ENCODE assay signal across 17 mouse cellular contexts in genomic region chr6:44850829-44851228, GRCm38 (mm10).
A peak's percentile ranks its signal among the peaks of the same experiment; 100 is the strongest.
DNase-seq lines count a peak whose midpoint lies in the region; ATAC-seq and TF ChIP-seq lines count a peak whose summit lies in the region.
"Had no signal": no experiment of that assay in that cellular context is flagged by ENCODE, and none has a peak within 500 bp of the region (broad histone marks: within the 10 kb centered on the region; RNA-seq: fewer than 3 reads in every experiment).

No protein-coding gene starts in this region.

- TF ChIP-seq POLR2A in limb, embryonic 14.5 days (IDR thresholded peaks at IDR 0.05; ENCODE audit: borderline replicate concordance, extremely low read depth, insufficient read depth, insufficient read length), result no peak

- H3K4me2 ChIP-seq in forebrain, embryonic 14.5 days (ENCODE audit: low read length), result no peak overlapping the region
- no peak overlapping the region for H3K4me2 ChIP-seq in forebrain, embryonic 11.5 days (ENCODE audit: low read depth, low read length, severe bottlenecking)
- no peak overlapping the region for H3K4me2 ChIP-seq in limb, embryonic 14.5 days (replicated peaks; ENCODE audit: low read depth, low read length, severe bottlenecking)
- no peak overlapping the region for H3K4me2 ChIP-seq in midbrain, embryonic 16.5 days (ENCODE audit: low read length)
- H3K4me2 ChIP-seq: heart, embryonic 11.5 days; kidney, embryonic 15.5 days; limb, embryonic 15.5 days had no signal

- no peaks in the 10 kb centered on the region for H3K36me3 ChIP-seq in forebrain, embryonic 14.5 days (ENCODE audit: control insufficient read depth, insufficient read depth, low read length)
- no peaks in the 10 kb centered on the region for H3K36me3 ChIP-seq in forebrain, embryonic 11.5 days (ENCODE audit: control insufficient read depth, insufficient read depth, low read length)
- H3K36me3 ChIP-seq in limb, embryonic 14.5 days (ENCODE audit: control insufficient read depth, insufficient read depth, low read length), result no peaks in the 10 kb centered on the region
- H3K36me3 ChIP-seq in limb, embryonic 10.5 days, result no peaks in the 10 kb centered on the region
- no peaks in the 10 kb centered on the region for H3K36me3 ChIP-seq in midbrain, embryonic 16.5 days (ENCODE audit: control insufficient read depth, insufficient read depth, low read length)
- no peaks in the 10 kb centered on the region for H3K36me3 ChIP-seq in midbrain, embryonic 10.5 days
- H3K36me3 ChIP-seq: kidney, embryonic 15.5 days; limb, embryonic 15.5 days had no signal

- WGBS in forebrain, embryonic 14.5 days, result 89% methylated on average over 4 of the region's 4 CpGs
- WGBS in forebrain, embryonic 11.5 days, result 85% methylated on average over 4 of the region's 4 CpGs
- WGBS in limb, embryonic 14.5 days, result 70% methylated on average over 4 of the region's 4 CpGs
- 90% methylated on average over 4 of the region's 4 CpGs for WGBS in limb, embryonic 10.5 days
- 54% methylated on average over 4 of the region's 4 CpGs for WGBS in midbrain, embryonic 16.5 days
- 97% methylated on average over 4 of the region's 4 CpGs for WGBS in midbrain, embryonic 10.5 days

- H3K9ac ChIP-seq in forebrain, embryonic 14.5 days (ENCODE audit: low read length), result no peak overlapping the region
- no peak overlapping the region for H3K9ac ChIP-seq in forebrain, embryonic 11.5 days (ENCODE audit: low read length)
- H3K9ac ChIP-seq in limb, embryonic 14.5 days (ENCODE audit: low read depth, low read length, severe bottlenecking), result no peak overlapping the region
- no peak overlapping the region for H3K9ac ChIP-seq in midbrain, embryonic 16.5 days (ENCODE audit: low read depth, low read length)
- H3K9ac ChIP-seq: kidney, embryonic 15.5 days; limb, embryonic 15.5 days; liver, embryonic 14.5 days had no signal

- no peaks in the 10 kb centered on the region for H3K27me3 ChIP-seq in forebrain, embryonic 14.5 days (replicated peaks; ENCODE audit: control insufficient read depth, insufficient read depth, low read length)
- no peaks in the 10 kb centered on the region for H3K27me3 ChIP-seq in forebrain, embryonic 11.5 days (ENCODE audit: control insufficient read depth, insufficient read depth, low read length)
- H3K27me3 ChIP-seq in limb, embryonic 14.5 days (ENCODE audit: control insufficient read depth, insufficient read depth, low read length), result no peaks in the 10 kb centered on the region
- H3K27me3 ChIP-seq in limb, embryonic 10.5 days (ENCODE audit: low read depth, poor library complexity, severe bottlenecking), result no peaks in the 10 kb centered on the region
- no peaks in the 10 kb centered on the region for H3K27me3 ChIP-seq in midbrain, embryonic 16.5 days (ENCODE audit: control insufficient read depth, insufficient read depth, low read depth, low read length)
- H3K27me3 ChIP-seq in midbrain, embryonic 10.5 days (ENCODE audit: low read depth, poor library complexity, severe bottlenecking), result no peaks in the 10 kb centered on the region
- H3K27me3 ChIP-seq: kidney, embryonic 15.5 days; limb, embryonic 15.5 days had no signal

- no peak for ATAC-seq in forebrain, embryonic 14.5 days
- ATAC-seq in forebrain, embryonic 11.5 days (replicated peaks; ENCODE audit: low FRiP score), result no peak
- ATAC-seq in limb, embryonic 14.5 days (ENCODE audit: low FRiP score, low read depth), result no peak
- peak; percentile 62 for ATAC-seq in midbrain, embryonic 16.5 days

- no peaks in the 10 kb centered on the region for H3K9me3 ChIP-seq in forebrain, embryonic 14.5 days (replicated peaks; ENCODE audit: control insufficient read depth, low read length)
- no peaks in the 10 kb centered on the region for H3K9me3 ChIP-seq in forebrain, embryonic 11.5 days (ENCODE audit: control insufficient read depth, low read length)
- no peaks in the 10 kb centered on the region for H3K9me3 ChIP-seq in limb, embryonic 14.5 days (ENCODE audit: control insufficient read depth, low read length)
- no peaks in the 10 kb centered on the region for H3K9me3 ChIP-seq in limb, embryonic 10.5 days (replicated peaks)
- no peaks in the 10 kb centered on the region for H3K9me3 ChIP-seq in midbrain, embryonic 16.5 days (replicated peaks; ENCODE audit: control insufficient read depth, low read length, poor library complexity, severe bottlenecking)
- no peaks in the 10 kb centered on the region for H3K9me3 ChIP-seq in midbrain, embryonic 10.5 days (replicated peaks)
- H3K9me3 ChIP-seq: kidney, embryonic 15.5 days; limb, embryonic 15.5 days had no signal

- no peaks in the 10 kb centered on the region for H3K4me1 ChIP-seq in forebrain, embryonic 14.5 days (ENCODE audit: control insufficient read depth, insufficient read depth, low read length)
- H3K4me1 ChIP-seq in forebrain, embryonic 11.5 days (replicated peaks; ENCODE audit: control insufficient read depth, insufficient read depth, low read length), result no peaks in the 10 kb centered on the region
- H3K4me1 ChIP-seq in limb, embryonic 14.5 days (ENCODE audit: control insufficient read depth, insufficient read depth, low read length), result no peaks in the 10 kb centered on the region
- H3K4me1 ChIP-seq in limb, embryonic 10.5 days, result no peaks in the 10 kb centered on the region
- H3K4me1 ChIP-seq in midbrain, embryonic 16.5 days (ENCODE audit: control insufficient read depth, insufficient read depth, low read length), result peaks cover 5% of the 10 kb centered on the region; the same call in 1 of the 2 replicates
- H3K4me1 ChIP-seq in midbrain, embryonic 10.5 days, result no peaks in the 10 kb centered on the region
- H3K4me1 ChIP-seq: kidney, embryonic 15.5 days; limb, embryonic 15.5 days had no signal

- no peak overlapping the region for H3K4me3 ChIP-seq in forebrain, embryonic 14.5 days (ENCODE audit: low read depth, low read length)
- no peak overlapping the region for H3K4me3 ChIP-seq in forebrain, embryonic 11.5 days (ENCODE audit: low read depth, low read length)
- H3K4me3 ChIP-seq in limb, embryonic 14.5 days (replicated peaks; ENCODE audit: low read length), result no peak overlapping the region
- H3K4me3 ChIP-seq in limb, embryonic 10.5 days, result no peak overlapping the region
- H3K4me3 ChIP-seq in midbrain, embryonic 16.5 days (ENCODE audit: low read depth, low read length), result no peak overlapping the region
- no peak overlapping the region for H3K4me3 ChIP-seq in midbrain, embryonic 10.5 days
- H3K4me3 ChIP-seq: kidney, embryonic 15.5 days; limb, embryonic 15.5 days had no signal

- DNase-seq in forebrain, embryonic 14.5 days (ENCODE audit: low spot score), result peak; percentile 47
- no peak for DNase-seq in forebrain, embryonic 11.5 days (ENCODE audit: low spot score)
- peak; percentile 16 for DNase-seq in limb, embryonic 14.5 days (ENCODE audit: low spot score)
- no peak for DNase-seq in limb, embryonic 10.5 days (ENCODE audit: low spot score)
- DNase-seq in midbrain, embryonic 10.5 days (ENCODE audit: low spot score), result no peak
- no peak for DNase-seq in thymus, adult 18-20 months
- DNase-seq: cerebellum, adult 9-10 months; gastrocnemius, postnatal 10 days; heart, adult 11 months; kidney, adult 11 months; layer of hippocampus, adult 9-11 months had no signal

- H3K27ac ChIP-seq in forebrain, embryonic 14.5 days (ENCODE audit: low read depth, low read length), result no peak overlapping the region
- no peak overlapping the region for H3K27ac ChIP-seq in forebrain, embryonic 11.5 days (ENCODE audit: low read depth, low read length)
- no peak overlapping the region for H3K27ac ChIP-seq in limb, embryonic 14.5 days (replicated peaks; ENCODE audit: low read depth, low read length)
- no peak overlapping the region for H3K27ac ChIP-seq in limb, embryonic 10.5 days
- H3K27ac ChIP-seq in midbrain, embryonic 16.5 days (ENCODE audit: low read length), result no peak overlapping the region
- no peak overlapping the region for H3K27ac ChIP-seq in midbrain, embryonic 10.5 days (replicated peaks)
- H3K27ac ChIP-seq: kidney, embryonic 15.5 days; limb, embryonic 15.5 days; liver, embryonic 14.5 days; stomach, postnatal 0 days had no signal

Comparison
In these comparisons a context has a peak if more than half of its experiments do, and no peak if none do; other contexts are left out.
1. DNase-seq: peak in forebrain, embryonic 14.5 days (single experiment) and limb, embryonic 14.5 days (single experiment); none in forebrain, embryonic 11.5 days (single experiment), limb, embryonic 10.5 days (single experiment), midbrain, embryonic 10.5 days (single experiment) and thymus, adult 18-20 months (0 of 2).